Mouse (Mus musculus): Measurements from ENCODE around the gene AU040320.

GRCm38 (mm10) chr4:126839873-126840272 is 86.5 kb downstream of the AU040320 start:
- TF ChIP-seq POLR2A (IDR thresholded peaks at IDR 0.05; ENCODE audit: extremely low read depth, insufficient read depth, low read length) (no peak), CTCF (IDR thresholded peaks at IDR 0.05; ENCODE audit: low read depth, low read length) (peak; percentile 95)

Data from liver, adult 2 months (tissue).